Mouse (Mus musculus): ENCODE data around the gene Dop1a. TPM values are rescaled to one million over a fixed set of nuclear protein-coding genes. Genes with fewer than 3 reads are reported as not detected.
"Not testable (repeated sequence)": the region's sequence is repeated elsewhere in the genome, so short reads cannot be mapped to it uniquely, and the experiment has no call there.

Gene Dop1a
- polyA plus RNA-seq, 1 experiment from 2014 or later = 11.9 TPM

- no peak overlapping the region for H3K4me2 ChIP-seq (ENCODE audit: low read depth, low read length)
- H3K9me3 ChIP-seq (replicated peaks; ENCODE audit: control insufficient read depth, low read length) = no peaks in the 10 kb centered on the region
- WGBS = 46% methylated on average over 3 of the region's 3 CpGs
- H3K4me1 ChIP-seq (ENCODE audit: control insufficient read depth, insufficient read depth, low read length) = no peaks in the 10 kb centered on the region
- no peak overlapping the region for H3K9ac ChIP-seq (ENCODE audit: low read length)
- H3K27me3 ChIP-seq (ENCODE audit: control insufficient read depth, insufficient read depth, low read length) = no peaks in the 10 kb centered on the region
- no peak overlapping the region for H3K27ac ChIP-seq (ENCODE audit: low read length)
- no peak for ATAC-seq (replicated peaks; ENCODE audit: extremely low read depth, insufficient read depth, low FRiP score)
- H3K4me3 ChIP-seq (ENCODE audit: low read length) = no peak overlapping the region
- H3K36me3 ChIP-seq (ENCODE audit: control insufficient read depth, insufficient read depth) = no peaks in the 10 kb centered on the region
These were observed 116.8 kb downstream of the Dop1a start for GRCm38 (mm10) chr9:86583740-86584139.

- no peaks in the 10 kb centered on the region for H3K4me1 ChIP-seq (ENCODE audit: control insufficient read depth, insufficient read depth, low read length)
- no peaks in the 10 kb centered on the region for H3K27me3 ChIP-seq (ENCODE audit: control insufficient read depth, insufficient read depth, low read length)
- no peak for ATAC-seq (replicated peaks; ENCODE audit: extremely low read depth, insufficient read depth, low FRiP score)
- no peak overlapping the region for H3K27ac ChIP-seq (ENCODE audit: low read length)
- no peak overlapping the region for H3K4me2 ChIP-seq (ENCODE audit: low read depth, low read length)
- H3K4me3 ChIP-seq (ENCODE audit: low read length) = no peak overlapping the region
- WGBS = 89% methylated on average over 11 of the region's 11 CpGs
- no peaks in the 10 kb centered on the region for H3K9me3 ChIP-seq (replicated peaks; ENCODE audit: control insufficient read depth, low read length)
- no peak overlapping the region for H3K9ac ChIP-seq (ENCODE audit: low read length)
- no peaks in the 10 kb centered on the region for H3K36me3 ChIP-seq (ENCODE audit: control insufficient read depth, insufficient read depth)
These were observed 120.3 kb downstream of the Dop1a start for GRCm38 (mm10) chr9:86587019-86587795.

GRCm38 (mm10) chr9:86592676-86593668, 126.0 kb downstream of the Dop1a start:
- no peak for ATAC-seq (replicated peaks; ENCODE audit: extremely low read depth, insufficient read depth, low FRiP score)

GRCm38 (mm10) chr9:86594357-86594767, 127.4 kb downstream of the Dop1a start:
- not testable (repeated sequence) for H3K36me3 ChIP-seq (ENCODE audit: control insufficient read depth, insufficient read depth); H3K9ac ChIP-seq (ENCODE audit: low read length); H3K9me3 ChIP-seq (replicated peaks; ENCODE audit: control insufficient read depth, low read length); H3K27me3 ChIP-seq (ENCODE audit: control insufficient read depth, insufficient read depth, low read length); H3K4me3 ChIP-seq (ENCODE audit: low read length)
- Histone ChIP-seq H3K27ac (ENCODE audit: low read length) (peak overlapping the region; percentile 40; the same call in 1 of the 2 replicates), H3K4me2 (ENCODE audit: low read depth, low read length) (peak overlapping the region; percentile 39), H3K4me1 (ENCODE audit: control insufficient read depth, insufficient read depth, low read length) (peaks cover 16% of the 10 kb centered on the region)
- WGBS = 13% methylated on average over 9 of the region's 10 CpGs
- peak; percentile 77 for ATAC-seq (replicated peaks; ENCODE audit: extremely low read depth, insufficient read depth, low FRiP score)

More at GRCm38 (mm10) chr9:86592676-86593668, 126.0 kb downstream of the Dop1a start:
- Histone ChIP-seq H3K36me3 (ENCODE audit: control insufficient read depth, insufficient read depth) (no peaks in the 10 kb centered on the region), H3K9me3 (replicated peaks; ENCODE audit: control insufficient read depth, low read length) (no peaks in the 10 kb centered on the region), H3K27me3 (ENCODE audit: control insufficient read depth, insufficient read depth, low read length) (no peaks in the 10 kb centered on the region), H3K4me2 (ENCODE audit: low read depth, low read length) (peak overlapping the region; percentile 39), H3K27ac (ENCODE audit: low read length) (no peak overlapping the region), H3K9ac (ENCODE audit: low read length) (no peak overlapping the region), H3K4me3 (ENCODE audit: low read length) (0 out of 2 replicates have a peak overlapping the region, but pooled peaks have one; percentile 2), H3K4me1 (ENCODE audit: control insufficient read depth, insufficient read depth, low read length) (peaks cover 12% of the 10 kb centered on the region)
- 56% methylated on average over 19 of the region's 19 CpGs for WGBS

DNA sequence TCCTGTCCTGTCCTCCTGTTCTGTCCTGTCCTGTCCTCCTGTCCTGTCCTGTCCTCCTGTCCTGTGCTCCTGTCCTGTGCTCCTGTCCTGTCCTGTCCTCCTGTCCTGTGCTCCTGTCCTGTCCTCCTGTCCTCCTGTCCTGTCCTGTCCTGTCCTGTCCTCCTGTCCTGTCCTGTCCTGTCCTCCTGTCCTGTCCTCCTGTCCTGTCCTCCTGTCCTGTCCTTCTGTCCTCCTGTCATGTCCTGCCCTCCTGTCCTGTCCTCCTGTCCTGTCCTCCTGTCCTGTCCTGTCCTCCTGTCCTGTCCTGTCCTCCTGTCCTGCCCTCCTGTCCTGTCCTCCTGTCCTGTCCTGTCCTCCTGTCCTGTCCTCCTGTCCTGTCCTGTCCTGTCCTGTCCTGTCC, 130.0 kb downstream of the Dop1a start:
- not testable (repeated sequence) for H3K9me3 ChIP-seq (replicated peaks; ENCODE audit: control insufficient read depth, low read length); H3K4me2 ChIP-seq (ENCODE audit: low read depth, low read length); H3K27ac ChIP-seq (ENCODE audit: low read length); H3K4me3 ChIP-seq (ENCODE audit: low read length); H3K36me3 ChIP-seq (ENCODE audit: control insufficient read depth, insufficient read depth); H3K9ac ChIP-seq (ENCODE audit: low read length); ATAC-seq (replicated peaks; ENCODE audit: extremely low read depth, insufficient read depth, low FRiP score); H3K27me3 ChIP-seq (ENCODE audit: control insufficient read depth, insufficient read depth, low read length)
- H3K4me1 ChIP-seq (ENCODE audit: control insufficient read depth, insufficient read depth, low read length) = peaks cover 24% of the 10 kb centered on the region

DNA sequence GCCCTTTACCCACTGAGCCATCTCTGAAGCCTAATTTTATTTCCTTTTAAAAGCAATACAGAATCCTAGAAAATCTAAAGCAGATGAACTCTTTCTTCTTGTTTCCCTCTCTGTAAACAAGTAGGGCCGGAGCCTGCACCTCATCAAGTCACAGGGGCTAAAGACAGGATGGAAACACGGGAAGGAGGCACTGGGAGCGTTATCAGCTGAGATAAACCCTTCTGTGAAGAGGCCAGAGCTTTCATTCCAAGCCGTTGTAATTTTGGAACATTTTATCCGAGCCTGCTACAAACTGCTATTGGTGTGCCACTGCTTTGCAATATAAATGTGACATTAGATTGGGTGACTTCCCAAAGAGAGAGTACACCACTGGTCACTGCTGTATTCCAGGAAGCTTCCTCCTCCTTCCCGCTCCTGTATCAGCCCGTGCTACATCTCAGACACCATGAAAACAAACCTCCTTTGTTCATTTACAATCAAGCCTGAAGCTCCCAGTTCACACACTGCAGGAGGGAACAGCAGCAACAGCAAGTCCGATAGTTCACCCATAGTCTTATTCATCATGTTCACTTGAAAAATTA, 132.9 kb downstream of the Dop1a start:
- Histone ChIP-seq H3K4me2 (ENCODE audit: low read depth, low read length) (peak overlapping the region; percentile 28; the same call in 1 of the 2 replicates), H3K36me3 (ENCODE audit: control insufficient read depth, insufficient read depth) (no peaks in the 10 kb centered on the region), H3K9me3 (replicated peaks; ENCODE audit: control insufficient read depth, low read length) (no peaks in the 10 kb centered on the region), H3K4me1 (ENCODE audit: control insufficient read depth, insufficient read depth, low read length) (peaks cover 12% of the 10 kb centered on the region), H3K27me3 (ENCODE audit: control insufficient read depth, insufficient read depth, low read length) (no peaks in the 10 kb centered on the region), H3K9ac (ENCODE audit: low read length) (peak overlapping the region; percentile 0; the same call in 1 of the 2 replicates), H3K4me3 (ENCODE audit: low read length) (no peak overlapping the region), H3K27ac (ENCODE audit: low read length) (peak overlapping the region; percentile 82)
- ATAC-seq (replicated peaks; ENCODE audit: extremely low read depth, insufficient read depth, low FRiP score) = peak; percentile 82
- WGBS = 10% methylated on average over 8 of the region's 8 CpGs

Other genes starting within 250 kb of the Dop1a start
- 3.2 and 4.1 TPM in 2 replicates for gene Ube2cbp, start 2.2 kb upstream of the Dop1a start, polyA plus RNA-seq (2015; fragmentation: Nextera tagmentation; extraction: Ambion mirVana)
- gene Pgm3, start 104.7 kb downstream of the Dop1a start, polyA plus RNA-seq (2015; fragmentation: Nextera tagmentation; extraction: Ambion mirVana) = 20.1 and 20.6 TPM in 2 replicates
- gene Rwdd2a, start 104.8 kb downstream of the Dop1a start, polyA plus RNA-seq (2015; fragmentation: Nextera tagmentation; extraction: Ambion mirVana) = 3.9 and 5.2 TPM in 2 replicates
- gene Me1, start 228.8 kb downstream of the Dop1a start, polyA plus RNA-seq (2015; fragmentation: Nextera tagmentation; extraction: Ambion mirVana) = 19.6 and 26.4 TPM in 2 replicates